Comparison of ENCODE assay signal across 25 mouse cellular contexts in the genomic region with DNA sequence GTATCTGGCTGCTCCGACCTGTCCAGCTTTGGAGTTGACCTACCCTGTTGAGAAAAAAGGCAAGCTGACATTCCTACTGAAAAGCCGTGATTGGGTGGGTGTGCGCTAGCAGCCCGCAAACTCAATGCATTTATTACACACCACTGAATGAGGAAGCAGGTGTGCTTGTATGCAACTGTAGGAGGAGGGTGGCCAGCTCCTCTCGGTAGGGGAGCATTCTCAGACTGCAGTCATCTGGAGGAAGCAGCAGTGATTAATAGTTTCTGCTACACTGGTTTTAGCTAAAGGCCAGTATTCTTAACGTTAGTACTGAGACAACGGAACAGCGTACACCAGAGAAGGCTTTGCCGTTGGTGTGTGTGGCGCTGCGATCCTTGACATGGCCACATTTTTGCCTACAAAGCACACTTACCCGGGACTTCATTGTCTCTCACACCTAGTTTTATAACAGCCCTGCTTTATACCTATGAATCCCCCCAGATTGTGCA. TPM values are rescaled to one million over a fixed set of nuclear protein-coding genes. Genes with fewer than 3 reads are reported as not detected.
DNase-seq lines count a peak whose midpoint lies in the region; ATAC-seq and TF ChIP-seq lines count a peak whose summit lies in the region.
"Had no signal": no experiment of that assay in that cellular context is flagged by ENCODE, and none has a peak within 500 bp of the region (broad histone marks: within the 10 kb centered on the region; RNA-seq: fewer than 3 reads in every experiment).

No protein-coding gene starts in this region.

- TF ChIP-seq CTCF in brain, embryonic 14.5 days (IDR thresholded peaks at IDR 0.05; ENCODE audit: borderline replicate concordance, extremely low read depth, insufficient read depth, insufficient read length) = no peak

- no peaks in the 10 kb centered on the region for H3K9me3 ChIP-seq in kidney, embryonic 16.5 days (ENCODE audit: low read length)
- H3K9me3 ChIP-seq: intestine, embryonic 15.5 days; lung, embryonic 15.5 days; midbrain, embryonic 12.5 days had no signal

- no peak overlapping the region for H3K4me3 ChIP-seq in kidney, embryonic 16.5 days (ENCODE audit: low read length)
- H3K4me3 ChIP-seq: erythroblast, embryonic 14.5 days; gastrocnemius, adult 2 months; intestine, embryonic 15.5 days; layer of hippocampus, adult 2 months; lung, embryonic 15.5 days; midbrain, embryonic 12.5 days had no signal

- no peak overlapping the region for H3K9ac ChIP-seq in kidney, embryonic 16.5 days (replicated peaks; ENCODE audit: low read length)
- H3K9ac ChIP-seq: intestine, embryonic 15.5 days; liver, embryonic 14.5 days; lung, embryonic 15.5 days; midbrain, embryonic 12.5 days had no signal

- no peaks in the 10 kb centered on the region for H3K4me1 ChIP-seq in kidney, embryonic 16.5 days (ENCODE audit: insufficient read depth, low read length)
- H3K4me1 ChIP-seq: intestine, embryonic 15.5 days; lung, embryonic 15.5 days had no signal

- TF ChIP-seq POLR2A in brain, embryonic 14.5 days (IDR thresholded peaks at IDR 0.05; ENCODE audit: borderline replicate concordance, extremely low read depth, insufficient read depth, insufficient read length, poor library complexity, severe bottlenecking) = no peak

- WGBS in kidney, embryonic 16.5 days = 61% methylated on average over 12 of the region's 12 CpGs

- H3K4me2 ChIP-seq in kidney, embryonic 16.5 days (replicated peaks; ENCODE audit: low read depth, low read length) = no peak overlapping the region
- H3K4me2 ChIP-seq: intestine, embryonic 15.5 days; lung, embryonic 15.5 days; midbrain, embryonic 12.5 days had no signal

- H3K36me3 ChIP-seq in kidney, embryonic 16.5 days (ENCODE audit: insufficient read depth, low read length) = peaks cover 25% of the 10 kb centered on the region

- no peaks in the 10 kb centered on the region for H3K27me3 ChIP-seq in kidney, embryonic 16.5 days (ENCODE audit: insufficient read depth, low read length)
- H3K27me3 ChIP-seq: intestine, embryonic 15.5 days; lung, embryonic 15.5 days; midbrain, embryonic 12.5 days had no signal

- no peak overlapping the region for H3K27ac ChIP-seq in kidney, embryonic 16.5 days (ENCODE audit: low read length)
- H3K27ac ChIP-seq: gastrocnemius, adult 2 months; intestine, embryonic 15.5 days; layer of hippocampus, adult 2 months; liver, embryonic 14.5 days; lung, embryonic 15.5 days; macrophage; midbrain, embryonic 12.5 days; stomach, postnatal 0 days had no signal

- peak; percentile 42; the same call in 1 of the 2 replicates for ATAC-seq in kidney, embryonic 16.5 days (ENCODE audit: low FRiP score, low TSS enrichment)
- ATAC-seq: CD4-positive, CD25-positive, alpha-beta regulatory T cell, adult 4 months; intestine, embryonic 15.5 days had no signal

- peak; percentile 13 for DNase-seq in embryo, embryonic 10 days (ENCODE audit: low spot score)
- no peak for DNase-seq in embryo, embryonic 9.5 days (ENCODE audit: extremely low spot score)
- no peak for DNase-seq in kidney, postnatal 14 days
- peak; percentile 48 for DNase-seq in brain, embryonic 14.5 days (ENCODE audit: low read depth)
- peak; percentile 45 for DNase-seq in mesoderm, embryonic 11.5 days (ENCODE audit: low read depth, low spot score)
- no peak for DNase-seq in ovary, adult 18-20 months (ENCODE audit: low spot score)
- DNase-seq in lung, postnatal 25 days (ENCODE audit: low spot score) = no peak
- DNase-seq: adrenal gland, postnatal 25 days; cerebellum, adult 2 months; cerebellum, postnatal 36 days; gastrocnemius, adult 2 months; heart, adult 18-20 months; heart, postnatal 36 days; kidney, adult 9 months; layer of hippocampus, postnatal 36 days had no signal

RNA-seq across cellular contexts. Expression of a gene that starts 23.2 kb away (rescaled TPM):
- polyA plus RNA-seq in kidney, embryonic 16.5 days (2015; fragmentation: Nextera tagmentation; extraction: Ambion mirVana) = 26.2 and 27.5 TPM in 2 replicates
- 44.9 TPM in 2 replicates for polyA plus RNA-seq in brain, embryonic 14.5 days (2012; rRNA removed)

Comparison
In these comparisons a context has a peak if more than half of its experiments do, and no peak if none do; other contexts are left out.
1. DNase-seq: peak in embryo, embryonic 10 days (single experiment), brain, embryonic 14.5 days (single experiment) and mesoderm, embryonic 11.5 days (single experiment); none in embryo, embryonic 9.5 days (single experiment), kidney, postnatal 14 days (single experiment), ovary, adult 18-20 months (single experiment) and lung, postnatal 25 days (single experiment).